Mouse (Mus musculus) forebrain, embryonic 10.5 days (tissue): Measurements from ENCODE around the gene Adh4. TPM values are rescaled to one million over a fixed set of nuclear protein-coding genes. Genes with fewer than 3 reads are reported as not detected.
"Not testable (repeated sequence)": the region's sequence is repeated elsewhere in the genome, so short reads cannot be mapped to it uniquely, and the experiment has no call there.

Experiments used
- DNase-seq: peaks from one replicate; pipeline ENCODE4 v3.0.0-alpha.2; 2017; ENCODE audit warnings: low spot score; ENCODE audit errors: extremely low spot score
- H3K27ac ChIP-seq: fragments of 300-500 bp; sonication (generic); 2 replicates; pipeline ENCODE4 v1.5.1; 2016; ENCODE audit warnings: mild to moderate bottlenecking
- H3K27me3 ChIP-seq: fragments of 300-500 bp; sonication (generic); 2 replicates; pipeline ENCODE4 v1.6.1; 2016; ENCODE audit warnings: mild to moderate bottlenecking; ENCODE audit not compliant: poor library complexity, severe bottlenecking
- H3K36me3 ChIP-seq: fragments of 300-500 bp; sonication (generic); replicated peaks from 2 replicates; pipeline ENCODE4 v1.6.1; 2016; ENCODE audit warnings: mild to moderate bottlenecking, moderate library complexity
- H3K4me1 ChIP-seq: fragments of 300-500 bp; sonication (generic); 2 replicates; pipeline ENCODE4 v1.6.1; 2016
- H3K4me3 ChIP-seq: fragments of 300-500 bp; sonication (generic); 2 replicates; pipeline ENCODE4 v1.5.1; 2016; ENCODE audit warnings: mild to moderate bottlenecking, moderate library complexity
- H3K9me3 ChIP-seq: fragments of 300-500 bp; sonication (generic); 2 replicates; pipeline ENCODE4 v1.6.1; 2016; ENCODE audit warnings: mild to moderate bottlenecking, moderate library complexity
- WGBS: fragments of 180-500 bp; shearing (Covaris S2); methylation state at CpG from one replicate; pipeline ENCODE4 v1.1.7; 2016; 5-methylcytosine and 5-hydroxymethylcytosine counted together
- polyA plus RNA-seq: library from polyadenylated mRNA; unstranded; fragments of >200 nt; fragmentation: Nextera tagmentation; extraction: Ambion mirVana; gene quantifications from 2 replicates; pipeline ENCODE4 v1.2.1, GENCODE M21; 2016

The Adh4 gene
- polyA plus RNA-seq, 1 experiment from 2014 or later: not detected

GRCm38 (mm10) chr3:138454711-138455435 lies 39.6 kb downstream of the Adh4 start:
- Histone ChIP-seq H3K36me3 (peaks cover 100% of the 10 kb centered on the region), H3K27ac (no peak overlapping the region), H3K27me3 (no peaks in the 10 kb centered on the region), H3K4me1 (no peaks in the 10 kb centered on the region), H3K9me3 (no peaks in the 10 kb centered on the region), H3K4me3 (no peak overlapping the region)
- 94% methylated on average over 13 of the region's 13 CpGs for WGBS
- peak; percentile 12 for DNase-seq

- H3K36me3 ChIP-seq: peaks cover 98% of the 10 kb centered on the region
- no peaks in the 10 kb centered on the region for H3K9me3 ChIP-seq
- DNase-seq: no peak
Measured at GRCm38 (mm10) chr3:138458441-138458840, 43.2 kb downstream of the Adh4 start.

GRCm38 (mm10) chr3:138460260-138460659 lies 45.0 kb downstream of the Adh4 start:
- DNase-seq: no peak
- no peak overlapping the region for H3K27ac ChIP-seq
- no peaks in the 10 kb centered on the region for H3K4me1 ChIP-seq
- H3K4me3 ChIP-seq: no peak overlapping the region
- peaks cover 98% of the 10 kb centered on the region for H3K36me3 ChIP-seq
- 90% methylated on average over 13 of the region's 13 CpGs for WGBS
- H3K9me3 ChIP-seq: no peaks in the 10 kb centered on the region
- no peaks in the 10 kb centered on the region for H3K27me3 ChIP-seq

More at GRCm38 (mm10) chr3:138458441-138458840, 43.2 kb downstream of the Adh4 start:
- no peaks in the 10 kb centered on the region for H3K27me3 ChIP-seq
- no peak overlapping the region for H3K27ac ChIP-seq
- H3K4me3 ChIP-seq: no peak overlapping the region
- H3K4me1 ChIP-seq: no peaks in the 10 kb centered on the region
- WGBS: 95% methylated on average over 3 of the region's 3 CpGs

- 93% methylated on average over 3 of the region's 3 CpGs for WGBS
- Histone ChIP-seq H3K9me3 (no peaks in the 10 kb centered on the region), H3K4me1 (no peaks in the 10 kb centered on the region), H3K36me3 (peaks cover 98% of the 10 kb centered on the region), H3K4me3 (no peak overlapping the region), H3K27ac (no peak overlapping the region), H3K27me3 (no peaks in the 10 kb centered on the region)
- no peak for DNase-seq
Measured at GRCm38 (mm10) chr3:138461832-138462231, 46.6 kb downstream of the Adh4 start.

DNA sequence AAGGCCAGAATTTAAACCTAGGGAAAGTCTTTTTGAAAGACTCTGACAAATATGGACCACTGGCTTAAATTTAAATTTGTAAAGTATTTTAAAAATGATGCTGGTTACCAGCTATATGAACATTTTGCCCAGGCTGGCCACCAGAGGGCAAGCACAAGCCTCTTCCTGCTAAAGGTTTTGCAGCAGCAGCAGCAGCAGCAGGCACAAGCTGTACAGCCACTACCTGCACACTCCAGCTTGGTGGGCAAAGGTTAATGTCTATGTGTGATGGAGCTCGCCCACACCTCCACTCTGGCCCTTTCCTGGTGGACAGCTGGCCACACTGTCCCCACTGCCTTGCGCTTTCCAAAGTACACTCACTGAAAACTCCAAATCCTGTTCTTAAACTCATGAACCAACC lies 47.9 kb downstream of the Adh4 start:
- WGBS: 90% methylated on average over 2 of the region's 2 CpGs
- H3K4me1 ChIP-seq: no peaks in the 10 kb centered on the region
- H3K4me3 ChIP-seq: no peak overlapping the region
- no peaks in the 10 kb centered on the region for H3K27me3 ChIP-seq
- H3K9me3 ChIP-seq: no peaks in the 10 kb centered on the region
- H3K36me3 ChIP-seq: peaks cover 98% of the 10 kb centered on the region
- no peak overlapping the region for H3K27ac ChIP-seq
- DNase-seq: no peak

GRCm38 (mm10) chr3:138463807-138464206 lies 48.5 kb downstream of the Adh4 start:
- Histone ChIP-seq H3K27me3 (no peaks in the 10 kb centered on the region), H3K9me3 (no peaks in the 10 kb centered on the region), H3K4me1 (no peaks in the 10 kb centered on the region), H3K36me3 (peaks cover 98% of the 10 kb centered on the region), H3K4me3 (no peak overlapping the region), H3K27ac (no peak overlapping the region)
- WGBS: 91% methylated on average over 6 of the region's 6 CpGs
- no peak for DNase-seq

DNA sequence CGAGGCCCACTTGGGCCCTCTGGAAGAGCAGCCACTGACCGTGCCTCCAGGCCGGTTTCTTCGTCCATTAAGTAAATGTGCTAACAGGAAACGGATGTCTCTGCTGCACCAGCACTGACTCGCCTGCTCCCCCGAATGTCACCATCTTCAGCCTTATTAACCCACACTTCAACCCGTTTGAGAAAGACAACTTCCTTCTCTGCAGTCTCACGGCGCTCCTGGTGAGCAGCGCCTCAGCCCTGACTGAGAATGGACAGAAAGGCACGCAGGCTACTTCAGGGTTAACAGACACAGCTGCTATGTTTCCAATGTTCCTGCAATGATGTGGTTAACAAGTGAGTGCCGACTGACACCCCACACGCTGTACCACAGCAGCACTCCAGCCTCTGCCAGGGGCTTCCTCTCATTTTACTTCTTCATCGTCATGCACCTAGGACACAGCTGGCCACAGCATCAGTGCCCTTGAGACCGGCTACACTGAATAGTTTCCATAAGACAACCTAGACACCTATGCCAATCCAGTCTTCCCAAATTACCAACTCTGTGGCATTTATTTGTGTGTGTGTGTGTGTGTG lies 49.4 kb downstream of the Adh4 start:
- H3K9me3 ChIP-seq: no peaks in the 10 kb centered on the region
- no peak for DNase-seq
- no peak overlapping the region for H3K27ac ChIP-seq
- H3K4me1 ChIP-seq: no peaks in the 10 kb centered on the region
- no peaks in the 10 kb centered on the region for H3K27me3 ChIP-seq
- WGBS: 82% methylated on average over 16 of the region's 16 CpGs
- H3K4me3 ChIP-seq: no peak overlapping the region
- H3K36me3 ChIP-seq: peaks cover 98% of the 10 kb centered on the region

- WGBS: 98% methylated on average over 1 of the region's 1 CpGs
- not testable (repeated sequence) for H3K9me3 ChIP-seq, H3K27me3 ChIP-seq, H3K4me3 ChIP-seq, DNase-seq, H3K4me1 ChIP-seq, H3K27ac ChIP-seq
- H3K36me3 ChIP-seq: peaks cover 98% of the 10 kb centered on the region
Measured at GRCm38 (mm10) chr3:138466656-138467055, 51.4 kb downstream of the Adh4 start.

DNA sequence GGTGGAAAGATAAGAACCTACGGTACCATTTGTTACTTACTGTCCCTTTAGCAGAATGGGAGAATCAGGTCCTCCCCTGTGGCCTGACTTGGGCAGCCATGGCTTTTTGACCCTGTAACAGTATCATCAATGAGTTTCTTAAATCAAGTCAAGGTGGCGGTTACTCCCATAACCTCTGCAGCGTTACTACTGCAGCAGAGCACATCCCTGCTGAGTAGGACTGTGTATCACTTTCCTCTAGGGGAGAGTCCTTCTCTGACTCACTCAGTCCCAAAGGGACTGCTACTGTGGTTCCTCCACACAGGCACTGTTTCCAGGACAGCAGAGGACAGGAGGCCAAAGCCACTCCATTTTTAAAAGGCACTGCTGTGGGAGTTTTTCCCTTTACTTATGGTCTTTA lies 55.8 kb downstream of the Adh4 start:
- H3K36me3 ChIP-seq: peaks cover 94% of the 10 kb centered on the region
- H3K27ac ChIP-seq: no peak overlapping the region
- H3K4me1 ChIP-seq: no peaks in the 10 kb centered on the region
- DNase-seq: no peak
- WGBS: 83% methylated on average over 3 of the region's 3 CpGs
- no peak overlapping the region for H3K4me3 ChIP-seq
- no peaks in the 10 kb centered on the region for H3K9me3 ChIP-seq
- H3K27me3 ChIP-seq: no peaks in the 10 kb centered on the region

- DNase-seq: no peak
- no peak overlapping the region for H3K4me3 ChIP-seq
- peaks cover under 1% of the 10 kb centered on the region for H3K9me3 ChIP-seq
- 96% methylated on average over 8 of the region's 8 CpGs for WGBS
- H3K36me3 ChIP-seq: peaks cover 82% of the 10 kb centered on the region
- H3K4me1 ChIP-seq: peaks cover 5% of the 10 kb centered on the region; the same call in 1 of the 2 replicates
- no peak overlapping the region for H3K27ac ChIP-seq
- H3K27me3 ChIP-seq: no peaks in the 10 kb centered on the region
Measured at GRCm38 (mm10) chr3:138479489-138479888, 64.2 kb downstream of the Adh4 start.

Other genes with a start within 250 kb of the Adh4 start
- gene 4930579F01Rik, start 221.6 kb upstream of the Adh4 start, polyA plus RNA-seq: not detected in 2 replicates
- not detected in 2 replicates for gene Adh7, start 197.7 kb upstream of the Adh4 start, polyA plus RNA-seq
- 0.17 TPM in 1 of 2 replicates, not detected in the other for gene Adh1, start 154.5 kb upstream of the Adh4 start, polyA plus RNA-seq
- not detected in 2 replicates for gene Adh6a, start 102.2 kb upstream of the Adh4 start, polyA plus RNA-seq
- 0.77 and 0.83 TPM in 2 replicates for gene Adh6b, start 73.7 kb upstream of the Adh4 start, polyA plus RNA-seq
- 276 and 281 TPM in 2 replicates for gene Adh5, start 27.6 kb downstream of the Adh4 start, polyA plus RNA-seq
- 45.2 and 45.9 TPM in 2 replicates for gene Metap1, start 74.0 kb downstream of the Adh4 start, polyA plus RNA-seq
- gene Eif4e, start 110.7 kb downstream of the Adh4 start, polyA plus RNA-seq: 546 and 574 TPM in 2 replicates